Mouse (Mus musculus) heart, adult 2 months (tissue): ENCODE measurements around the gene Gm40193. TPM values are rescaled to one million over a fixed set of nuclear protein-coding genes. Genes with fewer than 3 reads are reported as not detected.

Source experiments
- DNase-seq, 2 experiments: peaks; one replicate each; pipeline ENCODE4 v3.0.0; 2021
- H3K27ac ChIP-seq: fragments of 200-600 bp; 2 replicates; pipeline ENCODE4 v1.8.1; 2022
- H3K27me3 ChIP-seq: fragments of 200-500 bp; 2 replicates; pipeline ENCODE4 v1.6.1; 2012; ENCODE audit warnings: mild to moderate bottlenecking, low read length, inconsistent platforms, mixed read lengths; ENCODE audit not compliant: control insufficient read depth, insufficient read depth
- H3K36me3 ChIP-seq: fragments of 200-500 bp; 2 replicates; pipeline ENCODE4 v1.6.1; 2012; ENCODE audit warnings: low read length, inconsistent platforms; ENCODE audit not compliant: control insufficient read depth, insufficient read depth
- H3K4me1 ChIP-seq: fragments of 200-500 bp; 2 replicates; pipeline ENCODE4 v1.6.1; 2011; ENCODE audit warnings: low read length; ENCODE audit not compliant: control insufficient read depth, insufficient read depth
- H3K4me3 ChIP-seq: fragments of 200-600 bp; 2 replicates; pipeline ENCODE4 v1.8.1; 2022
- H3K79me2 ChIP-seq: fragments of 200-500 bp; replicated peaks from 2 replicates; pipeline ENCODE4 v1.6.1; 2012; ENCODE audit warnings: mild to moderate bottlenecking, inconsistent platforms, low read length, moderate library complexity, mixed read lengths; ENCODE audit not compliant: control insufficient read depth, insufficient read depth
- H3K9ac ChIP-seq: fragments of 200-500 bp; 2 replicates; pipeline ENCODE4 v1.6.1; 2012; ENCODE audit warnings: low read depth, mild to moderate bottlenecking, control low read depth, inconsistent platforms, low read length, mixed read lengths
- CTCF ChIP-seq: fragments of 200-600 bp; IDR thresholded peaks from 2 replicates; pipeline ENCODE4 v1.8.1; 2022; ENCODE audit warnings: antibody characterized with exemption, mild to moderate bottlenecking, moderate library complexity
- EP300 ChIP-seq: fragments of 200-500 bp; IDR thresholded peaks from 2 replicates; pipeline ENCODE4 v1.6.1; 2011; ENCODE audit warnings: low read depth, low read length, control low read depth; ENCODE audit not compliant: insufficient read depth
- POLR2A ChIP-seq: fragments of 200-500 bp; IDR thresholded peaks from 2 replicates; pipeline ENCODE4 v1.6.1; 2011; ENCODE audit warnings: mild to moderate bottlenecking, low read depth, low read length, control low read depth; ENCODE audit not compliant: insufficient read depth
- WGBS: fragments of 180-500 bp; shearing (Covaris S2); methylation state at CpG from one replicate; pipeline ENCODE4 v1.1.7; 2018; 5-methylcytosine and 5-hydroxymethylcytosine counted together
- intact Hi-C: fragments of 180-260 bp; cut with DNase I; formaldehyde crosslinking; loops from one replicate; pipeline ENCODE4 v1.15.1; 2025
- polyA plus RNA-seq: library from polyadenylated mRNA; depleted of rRNA; stranded (reverse); fragments of >200 nt; gene quantifications from 2 replicates; pipeline ENCODE4 v1.2.3, GENCODE M21; 2012
- total RNA-seq, 2 experiments: library from RNA; stranded (reverse); gene quantifications; 2 replicates each; pipeline ENCODE4 v1.2.3; 2021

The Gm40193 gene
- total and polyA plus RNA-seq, 3 experiments, result not detected

DNA sequence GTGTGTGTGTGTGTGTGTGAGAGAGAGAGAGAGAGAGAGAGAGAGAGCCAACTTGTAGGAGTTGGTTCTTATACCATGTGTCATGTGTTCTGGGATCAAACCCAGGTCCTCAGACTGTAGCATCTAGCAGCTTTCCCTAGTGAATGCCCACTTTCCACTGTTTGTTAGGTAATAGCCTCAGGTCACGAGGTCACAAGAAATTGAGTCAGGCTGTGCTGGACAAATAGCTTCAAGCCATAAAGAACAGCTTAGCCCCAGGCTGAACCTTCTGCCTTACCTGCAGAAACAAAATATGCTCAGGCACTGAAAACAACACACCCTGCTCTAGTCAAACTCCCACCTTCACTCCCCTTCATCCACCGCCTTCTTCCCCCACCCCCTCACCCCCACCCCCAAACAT is 21.5 kb downstream of the Gm40193 start:
- Histone ChIP-seq H3K9ac (no peak overlapping the region), H3K27ac (no peak overlapping the region), H3K4me3 (no peak overlapping the region), H3K27me3 (no peaks in the 10 kb centered on the region), H3K79me2 (no peaks in the 10 kb centered on the region), H3K36me3 (no peaks in the 10 kb centered on the region), H3K4me1 (no peaks in the 10 kb centered on the region; the same call in 1 of the 2 replicates)
- intact Hi-C loops, result no loop called here
- 80% methylated on average over 2 of the region's 2 CpGs for WGBS
- TF ChIP-seq EP300, result no peak
- no peak for TF ChIP-seq CTCF
- TF ChIP-seq POLR2A, result no peak
- no peak for DNase-seq

DNA sequence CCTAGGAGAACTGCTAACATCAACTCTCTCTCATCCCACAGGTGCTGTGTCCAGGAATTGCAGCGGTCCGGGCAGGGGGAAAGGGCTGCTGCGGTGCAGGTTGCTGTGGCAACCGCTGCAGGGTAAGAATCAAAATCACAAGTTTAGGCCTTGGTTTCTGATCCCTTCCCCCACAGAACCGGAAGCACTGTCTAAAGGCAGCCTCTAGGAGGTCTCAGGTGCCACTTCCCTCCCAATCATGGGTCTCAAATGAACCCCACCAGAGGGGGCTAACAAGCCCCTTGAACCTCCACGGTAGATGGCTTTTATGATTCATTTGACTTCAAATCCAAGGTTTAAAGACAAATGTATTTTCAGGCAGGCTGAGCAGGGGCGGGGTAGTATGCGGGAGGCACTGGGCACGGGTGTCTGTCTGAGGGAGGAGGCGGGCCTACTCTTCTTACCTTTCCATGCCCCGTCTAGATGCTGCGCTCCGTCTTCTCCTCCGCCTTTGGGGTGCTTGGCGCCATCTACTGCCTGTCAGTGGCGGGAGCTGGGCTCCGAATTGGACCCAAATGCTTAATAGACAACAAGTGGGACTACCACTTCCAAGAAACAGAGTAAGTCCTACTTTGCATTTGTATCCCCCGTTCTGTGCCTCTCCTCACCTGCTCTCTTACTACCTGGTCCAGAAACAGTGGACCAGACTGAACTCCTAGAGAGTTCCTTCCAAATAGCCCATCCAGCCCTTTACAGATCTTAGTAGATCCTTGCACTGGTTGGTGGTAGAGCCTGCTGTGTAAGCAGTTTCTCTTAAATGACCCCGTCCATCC is 22.8 kb downstream of the Gm40193 start:
- H3K4me3 ChIP-seq, result no peak overlapping the region
- no peaks in the 10 kb centered on the region for H3K79me2 ChIP-seq
- intact Hi-C loops, result no loop called here
- H3K4me1 ChIP-seq, result no peaks in the 10 kb centered on the region; the same call in 1 of the 2 replicates
- H3K27ac ChIP-seq, result no peak overlapping the region
- H3K27me3 ChIP-seq, result no peaks in the 10 kb centered on the region
- DNase-seq, result peak in 1 of 2 experiments; percentile 48
- TF ChIP-seq POLR2A (no peak), CTCF (peak; percentile 69)
- H3K9ac ChIP-seq, result no peak overlapping the region
- H3K36me3 ChIP-seq, result no peaks in the 10 kb centered on the region
- 13% methylated on average over 19 of the region's 19 CpGs for WGBS

GRCm38 (mm10) chr11:70506962-70507515 is 25.7 kb downstream of the Gm40193 start:
- Histone ChIP-seq H3K36me3 (no peaks in the 10 kb centered on the region), H3K27ac (no peak overlapping the region), H3K27me3 (no peaks in the 10 kb centered on the region), H3K4me3 (no peak overlapping the region), H3K79me2 (no peaks in the 10 kb centered on the region), H3K4me1 (no peaks in the 10 kb centered on the region), H3K9ac (no peak overlapping the region)
- intact Hi-C loops, result loop anchor here (1.0 kb wide), 3 partner anchors 55 to 93 kb away; partner anchors contain the start of gene Arrb2
- DNase-seq, result no peak
- TF ChIP-seq EP300, result no peak
- TF ChIP-seq POLR2A, result no peak
- WGBS, result 71% methylated on average over 7 of the region's 7 CpGs

GRCm38 (mm10) chr11:70506385-70506784 is 26.4 kb downstream of the Gm40193 start:
- TF ChIP-seq EP300, result 0 out of 2 replicates have a peak, but pooled peaks have one; percentile 49
- peak; percentile 88 for TF ChIP-seq CTCF
- TF ChIP-seq POLR2A, result no peak
- Histone ChIP-seq H3K27me3 (no peaks in the 10 kb centered on the region), H3K27ac (no peak overlapping the region), H3K36me3 (no peaks in the 10 kb centered on the region), H3K4me1 (no peaks in the 10 kb centered on the region), H3K79me2 (no peaks in the 10 kb centered on the region), H3K9ac (no peak overlapping the region), H3K4me3 (no peak overlapping the region)
- peak; percentile 79 to 80 for DNase-seq
- WGBS, result 17% methylated on average over 4 of the region's 4 CpGs
- intact Hi-C loops, result loop anchor here (1.0 kb wide), 3 partner anchors 54 to 92 kb away; partner anchors contain the start of gene Arrb2

- no peak for DNase-seq
- intact Hi-C loops, result no loop called here
- Histone ChIP-seq H3K9ac (no peak within 1 kb of the TSS), H3K27me3 (no peaks in the 10 kb centered on the region), H3K4me1 (no peaks in the 10 kb centered on the region), H3K36me3 (no peaks in the 10 kb centered on the region), H3K4me3 (no peak within 1 kb of the TSS), H3K79me2 (no peaks in the 10 kb centered on the region), H3K27ac (no peak within 1 kb of the TSS)
- 49% methylated on average over 9 of the region's 9 CpGs for WGBS
- TF ChIP-seq EP300 (no peak), CTCF (no peak)
Observed at GRCm38 (mm10) chr11:70504970-70505369, 27.8 kb downstream of the Gm40193 start, which contains the start of gene Tm4sf5. TSS of gene Tm4sf5 (plus strand) at chr11:70505244.

DNA sequence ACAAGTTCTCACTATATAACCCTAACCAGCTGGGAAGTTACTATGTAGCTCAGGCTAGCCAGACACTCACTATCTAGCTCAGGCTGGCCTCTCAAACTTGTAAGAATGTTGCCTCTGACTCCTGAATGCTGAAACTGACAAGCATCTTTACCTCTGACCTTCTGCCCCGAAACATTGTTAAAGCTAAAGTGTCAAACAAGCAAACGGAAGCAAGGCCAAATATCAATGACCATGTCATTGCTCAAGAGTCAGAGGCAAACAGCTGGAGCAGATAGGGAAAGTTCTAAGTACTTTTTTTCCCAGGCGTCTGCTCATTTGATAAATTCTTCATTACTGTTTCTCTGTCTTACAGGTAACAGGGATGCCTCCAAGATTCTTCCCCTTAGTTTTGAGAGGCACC is 30.7 kb downstream of the Gm40193 start:
- Histone ChIP-seq H3K9ac (no peak overlapping the region), H3K4me1 (no peaks in the 10 kb centered on the region), H3K27ac (no peak overlapping the region), H3K4me3 (no peak overlapping the region), H3K36me3 (no peaks in the 10 kb centered on the region), H3K79me2 (no peaks in the 10 kb centered on the region), H3K27me3 (no peaks in the 10 kb centered on the region)
- 58% methylated on average over 3 of the region's 3 CpGs for WGBS
- intact Hi-C loops, result no loop called here
- DNase-seq, result no peak
- TF ChIP-seq CTCF, result no peak
- TF ChIP-seq POLR2A, result no peak
- TF ChIP-seq EP300, result no peak
